In genomic region chr19:3699508-3700438, GRCm38 (mm10) we compare ENCODE assay signal across 8 mouse cellular contexts. TPM values are rescaled to one million over a fixed set of nuclear protein-coding genes. Genes with fewer than 3 reads are reported as not detected.
DNase-seq lines count a peak whose midpoint lies in the region; ATAC-seq and TF ChIP-seq lines count a peak whose summit lies in the region.

No protein-coding gene starts in this region.

- TF ChIP-seq POLR2A in spleen, adult 2 months (IDR thresholded peaks at IDR 0.05; ENCODE audit: low read depth, low read length) = no peak

- no peaks in the 10 kb centered on the region for H3K9me3 ChIP-seq in midbrain, embryonic 10.5 days (replicated peaks)
- H3K9me3 ChIP-seq in midbrain, embryonic 16.5 days (replicated peaks; ENCODE audit: control insufficient read depth, low read length, poor library complexity, severe bottlenecking) = no peaks in the 10 kb centered on the region
- H3K9me3 ChIP-seq in midbrain, embryonic 14.5 days (ENCODE audit: control insufficient read depth, low read length) = no peaks in the 10 kb centered on the region

- intact Hi-C loops in left cerebral cortex, postnatal 4 days (cut with DNase I) = loop anchor here (10.0 kb wide), 1 partner anchor 115 kb away; no protein-coding TSS in a partner anchor

- H3K27ac ChIP-seq in midbrain, embryonic 10.5 days (replicated peaks) = no peak overlapping the region
- H3K27ac ChIP-seq in midbrain, embryonic 16.5 days (ENCODE audit: low read length) = no peak overlapping the region
- no peak overlapping the region for H3K27ac ChIP-seq in midbrain, embryonic 14.5 days (replicated peaks; ENCODE audit: low read depth, low read length)
- no peak overlapping the region for H3K27ac ChIP-seq in spleen, adult 2 months (ENCODE audit: insufficient read depth, low read length)

- no peaks in the 10 kb centered on the region for H3K4me1 ChIP-seq in midbrain, embryonic 10.5 days
- H3K4me1 ChIP-seq in midbrain, embryonic 16.5 days (ENCODE audit: control insufficient read depth, insufficient read depth, low read length) = no peaks in the 10 kb centered on the region
- no peaks in the 10 kb centered on the region for H3K4me1 ChIP-seq in midbrain, embryonic 14.5 days (ENCODE audit: control insufficient read depth, insufficient read depth, low read length)
- H3K4me1 ChIP-seq in spleen, adult 2 months (ENCODE audit: control insufficient read depth, insufficient read depth, insufficient read length) = no peaks in the 10 kb centered on the region

- ATAC-seq in midbrain, embryonic 16.5 days = no peak
- ATAC-seq in midbrain, embryonic 14.5 days (ENCODE audit: low FRiP score, low TSS enrichment) = no peak

- H3K27me3 ChIP-seq in midbrain, embryonic 10.5 days (ENCODE audit: low read depth, poor library complexity, severe bottlenecking) = no peaks in the 10 kb centered on the region
- H3K27me3 ChIP-seq in midbrain, embryonic 16.5 days (ENCODE audit: control insufficient read depth, insufficient read depth, low read depth, low read length) = no peaks in the 10 kb centered on the region
- no peaks in the 10 kb centered on the region for H3K27me3 ChIP-seq in midbrain, embryonic 14.5 days (ENCODE audit: control insufficient read depth, insufficient read depth, low read length)
- H3K27me3 ChIP-seq in spleen, adult 2 months (ENCODE audit: control insufficient read depth, insufficient read depth, low read length) = no peaks in the 10 kb centered on the region

- peak; percentile 84; the same call in 1 of the 2 replicates for TF ChIP-seq CTCF in spleen, adult 2 months (IDR thresholded peaks at IDR 0.05; ENCODE audit: extremely low read depth, insufficient read depth, insufficient read length, insufficient replicate concordance)

- WGBS in midbrain, embryonic 10.5 days = 36% methylated on average over 6 of the region's 6 CpGs
- 38% methylated on average over 6 of the region's 6 CpGs for WGBS in midbrain, embryonic 16.5 days
- 39% methylated on average over 6 of the region's 6 CpGs for WGBS in midbrain, embryonic 14.5 days
- whole genome bisulfite sequencing in spleen, adult 2 months = 33% methylated on average over 6 of the region's 6 CpGs

- DNase-seq in midbrain, embryonic 10.5 days (ENCODE audit: low spot score) = peak; percentile 84
- peak; percentile 87 to 91 for DNase-seq in cerebellum, postnatal 14 days
- DNase-seq in gastrocnemius, postnatal 4 days (ENCODE audit: low spot score in 2 of 2) = peak; percentile 59 to 79
- DNase-seq in kidney, adult 11 months = peak; percentile 74
- DNase-seq in left cerebral cortex, postnatal 4 days = peak; percentile 78
- peak; percentile 81 for DNase-seq in midbrain, embryonic 14.5 days
- peak; percentile 42 to 70 for DNase-seq in spleen, adult 2 months (ENCODE audit: low read depth in 1 of 2, low spot score in 2 of 2)

- H3K4me3 ChIP-seq in midbrain, embryonic 10.5 days = no peak overlapping the region
- H3K4me3 ChIP-seq in midbrain, embryonic 16.5 days (ENCODE audit: low read depth, low read length) = no peak overlapping the region
- H3K4me3 ChIP-seq in midbrain, embryonic 14.5 days (replicated peaks; ENCODE audit: low read depth, low read length) = no peak overlapping the region
- H3K4me3 ChIP-seq in spleen, adult 2 months (ENCODE audit: extremely low read depth, insufficient read depth, insufficient read length) = no peak overlapping the region

- H3K9ac ChIP-seq in midbrain, embryonic 16.5 days (ENCODE audit: low read depth, low read length) = no peak overlapping the region
- no peak overlapping the region for H3K9ac ChIP-seq in midbrain, embryonic 14.5 days (replicated peaks; ENCODE audit: low read length)

- H3K4me2 ChIP-seq in midbrain, embryonic 16.5 days (ENCODE audit: low read length) = no peak overlapping the region
- no peak overlapping the region for H3K4me2 ChIP-seq in midbrain, embryonic 14.5 days (ENCODE audit: low read length)

- no peaks in the 10 kb centered on the region for H3K36me3 ChIP-seq in midbrain, embryonic 10.5 days
- no peaks in the 10 kb centered on the region for H3K36me3 ChIP-seq in midbrain, embryonic 16.5 days (ENCODE audit: control insufficient read depth, insufficient read depth, low read length)
- no peaks in the 10 kb centered on the region for H3K36me3 ChIP-seq in midbrain, embryonic 14.5 days (ENCODE audit: control insufficient read depth, insufficient read depth, low read length)
- H3K36me3 ChIP-seq in spleen, adult 2 months (ENCODE audit: control insufficient read depth, insufficient read depth, low read length) = no peaks in the 10 kb centered on the region

RNA-seq across cellular contexts. Expression of gene 1810055G02Rik, which starts 8.3 kb away (rescaled TPM):
- polyA plus RNA-seq in midbrain, embryonic 10.5 days (2016; fragmentation: Nextera tagmentation; extraction: Ambion mirVana) = 47.1 and 48.6 TPM in 2 replicates
- polyA plus RNA-seq in midbrain, embryonic 16.5 days (2015; fragmentation: Nextera tagmentation; extraction: Ambion mirVana) = 33.3 and 33.4 TPM in 2 replicates
- 10 to 100 TPM; 29.8 to 29.9 TPM for total RNA-seq in gastrocnemius, postnatal 4 days (2021)
- total RNA-seq in left cerebral cortex, postnatal 4 days (2021) = 10 to 100 TPM; 38.8 to 40.6 TPM
- 31.4 and 33.7 TPM in 2 replicates for polyA plus RNA-seq in midbrain, embryonic 14.5 days (2014; fragmentation: Nextera tagmentation; extraction: Ambion mirVana)
- 6.7 and 11.0 TPM in 2 replicates for polyA plus RNA-seq in spleen, adult 2 months (2012; rRNA removed)

RNA-seq across cellular contexts. Expression of gene Lrp5, which starts 13.4 kb away (rescaled TPM):
- polyA plus RNA-seq in midbrain, embryonic 10.5 days (2016; fragmentation: Nextera tagmentation; extraction: Ambion mirVana) = 2.3 and 2.5 TPM in 2 replicates
- 0.89 and 0.92 TPM in 2 replicates for polyA plus RNA-seq in midbrain, embryonic 16.5 days (2015; fragmentation: Nextera tagmentation; extraction: Ambion mirVana)
- total RNA-seq in gastrocnemius, postnatal 4 days (2021) = 10 to 100 TPM; 51.4 to 55.9 TPM
- 10 to 100 TPM; 11.9 to 13.2 TPM for total RNA-seq in left cerebral cortex, postnatal 4 days (2021)
- 1.1 and 1.3 TPM in 2 replicates for polyA plus RNA-seq in midbrain, embryonic 14.5 days (2014; fragmentation: Nextera tagmentation; extraction: Ambion mirVana)
- polyA plus RNA-seq in spleen, adult 2 months (2012; rRNA removed) = 22.6 and 22.8 TPM in 2 replicates
